Mouse (Mus musculus) G1E-ER4 (cell line): Measurements from ENCODE around the gene Kazald1. TPM values are rescaled to one million over a fixed set of nuclear protein-coding genes. Genes with fewer than 3 reads are reported as not detected.

Source experiments
- GATA1 ChIP-seq: IDR thresholded peaks from one replicate; pipeline ENCODE4 v1.8.0; 2012; ENCODE audit warnings: low read length, inconsistent platforms
- polyA plus RNA-seq: library from polyadenylated mRNA; stranded (reverse); fragments of >175 nt; gene quantifications from 2 replicates; pipeline ENCODE4 v1.2.3, GENCODE M21; 2012

The Kazald1 gene
- polyA plus RNA-seq, 1 experiment = 0.22 TPM

- no peak for TF ChIP-seq GATA1
These were observed 7.9 kb upstream of the Kazald1 start for GRCm38 (mm10) chr19:45067170-45067569.

GRCm38 (mm10) chr19:45067758-45068510 is 7.1 kb upstream of the Kazald1 start:
- TF ChIP-seq GATA1 = peak; percentile 80

GRCm38 (mm10) chr19:45073871-45074542 is 1.0 kb upstream of the Kazald1 start:
- no peak for TF ChIP-seq GATA1

GRCm38 (mm10) chr19:45075323-45076035 is 438 bp downstream of the Kazald1 start:
- TF ChIP-seq GATA1 = no peak

- no peak for TF ChIP-seq GATA1
These were observed 1.1 kb downstream of the Kazald1 start for GRCm38 (mm10) chr19:45076036-45076575.

- no peak for TF ChIP-seq GATA1
These were observed 1.8 kb downstream of the Kazald1 start for GRCm38 (mm10) chr19:45076586-45077510.

GRCm38 (mm10) chr19:45077742-45078645 is 3.0 kb downstream of the Kazald1 start:
- no peak for TF ChIP-seq GATA1

GRCm38 (mm10) chr19:45078971-45079764 is 4.1 kb downstream of the Kazald1 start:
- no peak for TF ChIP-seq GATA1

GRCm38 (mm10) chr19:45079769-45080515 is 4.9 kb downstream of the Kazald1 start:
- TF ChIP-seq GATA1 = no peak

- no peak for TF ChIP-seq GATA1
These were observed 5.7 kb downstream of the Kazald1 start for GRCm38 (mm10) chr19:45080711-45081110.

GRCm38 (mm10) chr19:45081279-45081678 is 6.2 kb downstream of the Kazald1 start:
- TF ChIP-seq GATA1 = no peak

GRCm38 (mm10) chr19:45081841-45082550 is 7.0 kb downstream of the Kazald1 start:
- no peak for TF ChIP-seq GATA1
